Mouse (Mus musculus) 3T3-L1 (cell line): ENCODE data around the gene Htra3.
A peak's percentile ranks its signal among the peaks of the same experiment; 100 is the strongest.

Source experiments
- DNase-seq: peaks from one replicate; pipeline ENCODE4 v3.0.0-alpha.2; 2015; ENCODE audit warnings: low read depth, low spot score

Gene Htra3

GRCm38 (mm10) chr5:35616943-35617342 is 62.6 kb downstream of the Htra3 start:
- no peak for DNase-seq

- no peak for DNase-seq
Measured at GRCm38 (mm10) chr5:35612722-35613121, 66.9 kb downstream of the Htra3 start.

- DNase-seq, result no peak
Measured at GRCm38 (mm10) chr5:35611900-35612299, 67.7 kb downstream of the Htra3 start.

GRCm38 (mm10) chr5:35611170-35611569 is 68.4 kb downstream of the Htra3 start:
- no peak for DNase-seq

GRCm38 (mm10) chr5:35610381-35610780 is 69.2 kb downstream of the Htra3 start:
- DNase-seq, result no peak

- DNase-seq, result no peak
Measured at GRCm38 (mm10) chr5:35609971-35610370, 69.6 kb downstream of the Htra3 start.

- peak; percentile 61 for DNase-seq
Measured at GRCm38 (mm10) chr5:35609381-35609780, 70.2 kb downstream of the Htra3 start.

GRCm38 (mm10) chr5:35608559-35608958 is 71.0 kb downstream of the Htra3 start:
- DNase-seq, result no peak

GRCm38 (mm10) chr5:35607784-35608183 is 71.8 kb downstream of the Htra3 start:
- no peak for DNase-seq

- no peak for DNase-seq
Measured at GRCm38 (mm10) chr5:35606800-35607199, 72.8 kb downstream of the Htra3 start.

- DNase-seq, result peak; percentile 31
Measured at GRCm38 (mm10) chr5:35605355-35605754, 74.2 kb downstream of the Htra3 start.
